Mouse (Mus musculus): Measurements from ENCODE around the gene Fbxl21.

Fbxl21 gene

DNA sequence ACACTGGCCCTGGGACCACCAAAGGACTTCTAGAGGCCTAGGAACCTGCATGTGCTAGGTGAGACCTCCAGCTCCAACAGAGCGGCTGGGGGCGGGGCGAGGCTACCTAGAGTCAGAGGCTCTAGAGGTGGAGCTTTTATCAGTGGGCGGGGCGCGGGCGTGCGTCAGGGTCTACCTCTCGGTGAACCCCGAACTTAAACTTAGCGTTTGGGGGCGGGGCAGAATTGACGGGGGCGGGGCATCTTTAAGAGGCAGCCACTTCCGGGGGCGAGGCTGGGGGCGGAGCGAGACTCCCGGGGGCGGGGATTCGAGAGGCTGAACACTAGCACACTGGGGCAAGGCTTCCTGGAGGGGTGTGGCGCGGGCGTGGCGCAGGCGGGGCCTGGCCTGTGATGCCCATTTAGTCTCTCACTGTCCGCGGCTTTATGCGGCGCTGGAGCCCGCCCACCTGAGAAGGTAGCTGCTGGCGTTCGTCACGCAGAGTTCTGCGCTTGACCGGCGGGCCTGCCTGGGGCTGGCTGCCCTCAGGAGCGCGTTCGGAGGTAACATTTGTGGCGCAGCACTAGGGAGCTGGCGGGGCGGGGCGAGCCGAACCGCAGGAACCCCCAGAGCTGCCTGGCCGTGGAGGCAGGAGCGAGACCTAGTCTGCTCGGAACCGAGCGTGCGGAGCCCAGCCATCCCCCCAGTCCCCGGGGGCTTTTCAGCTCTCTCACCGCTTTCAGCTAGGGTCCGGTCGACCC lies at the start of gene Fbxl21:
TSS of gene Fbxl21 (plus strand) at position 392 of the 740 bp plus-strand sequence.
- DNase-seq (ENCODE audit: low read depth, low spot score), result peak; percentile 84

DNA sequence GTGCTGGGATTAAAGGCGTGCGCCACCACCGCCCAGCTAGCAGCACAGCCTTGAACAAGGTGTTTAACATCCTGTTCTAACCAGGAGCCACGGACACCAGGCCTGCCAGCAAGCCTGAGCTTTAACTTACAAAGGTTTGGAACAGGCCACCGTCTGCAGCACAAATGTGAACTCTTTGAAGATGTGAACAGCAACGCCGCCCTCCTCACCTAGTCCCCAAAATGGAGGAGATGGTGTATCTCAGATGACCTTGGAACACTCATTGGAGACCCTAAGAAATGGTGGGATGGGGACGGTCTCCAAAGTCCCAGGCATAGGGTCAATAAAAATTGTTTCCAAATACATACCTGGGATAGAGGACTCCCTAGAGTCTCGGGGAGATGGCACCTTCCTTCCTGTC lies 49.6 kb upstream of the Fbxl21 start:
- no peak for DNase-seq (ENCODE audit: low read depth, low spot score)

DNA sequence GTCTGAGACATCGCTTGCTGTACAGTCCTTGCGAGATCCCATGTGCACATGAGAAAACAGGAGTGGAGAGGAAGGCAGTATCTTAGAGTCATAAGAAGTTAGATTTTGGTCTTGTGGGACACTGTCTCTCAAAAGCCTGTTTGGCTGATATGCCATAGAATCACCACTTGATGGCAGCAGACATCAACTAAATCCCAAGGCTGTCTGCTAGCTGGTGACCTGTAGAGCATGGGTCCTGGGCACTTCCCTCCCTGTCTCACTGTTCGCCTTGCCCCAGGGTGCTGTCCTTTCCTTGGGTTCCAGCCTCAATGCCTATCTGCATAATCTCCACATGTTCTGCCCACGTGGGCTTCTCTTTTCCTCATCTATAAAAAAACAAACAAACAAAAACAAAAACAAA lies 46.9 kb upstream of the Fbxl21 start:
- peak; percentile 80 for DNase-seq (ENCODE audit: low read depth, low spot score)

DNA sequence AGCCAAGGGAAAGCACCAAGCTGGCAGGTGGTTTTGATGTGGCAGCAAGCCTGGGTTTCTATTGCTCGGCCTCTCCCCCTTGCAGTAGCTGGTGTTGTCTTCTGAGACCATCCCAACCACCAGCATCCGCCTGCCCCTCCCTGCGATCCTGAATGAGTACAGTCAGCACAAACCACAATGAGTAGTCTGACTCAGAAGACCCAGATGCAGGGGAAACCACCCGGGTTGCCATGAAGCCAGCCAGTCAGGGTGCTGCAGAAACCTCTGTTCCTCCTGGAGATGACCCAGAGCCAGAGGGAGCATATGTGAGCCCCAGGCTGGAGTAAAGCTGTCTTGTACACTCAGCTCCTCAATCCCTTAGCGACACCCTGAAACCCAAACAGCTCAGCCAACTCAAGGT lies 45.5 kb upstream of the Fbxl21 start:
- peak; percentile 92 for DNase-seq (ENCODE audit: low read depth, low spot score)

DNA sequence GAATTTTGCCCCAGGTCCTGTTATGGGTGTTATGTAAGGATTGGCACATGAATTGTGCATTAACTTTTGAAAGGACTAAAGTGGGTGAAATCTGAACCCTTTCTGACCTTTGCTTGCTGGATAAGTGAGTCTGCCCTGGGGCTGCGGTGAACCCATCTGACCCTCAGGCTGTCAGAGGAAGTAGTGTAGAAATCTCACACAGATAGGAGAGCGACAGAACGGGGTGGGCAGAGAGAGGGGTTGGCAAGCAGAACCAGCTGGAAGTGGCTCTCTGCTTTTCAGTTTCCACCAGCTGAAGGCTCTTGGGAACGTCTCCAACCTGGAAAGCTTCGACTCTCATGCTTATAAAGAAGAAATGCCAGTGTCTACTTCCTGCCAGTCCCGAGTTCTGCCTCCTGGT lies 45.0 kb upstream of the Fbxl21 start:
- DNase-seq (ENCODE audit: low read depth, low spot score), result no peak

DNA sequence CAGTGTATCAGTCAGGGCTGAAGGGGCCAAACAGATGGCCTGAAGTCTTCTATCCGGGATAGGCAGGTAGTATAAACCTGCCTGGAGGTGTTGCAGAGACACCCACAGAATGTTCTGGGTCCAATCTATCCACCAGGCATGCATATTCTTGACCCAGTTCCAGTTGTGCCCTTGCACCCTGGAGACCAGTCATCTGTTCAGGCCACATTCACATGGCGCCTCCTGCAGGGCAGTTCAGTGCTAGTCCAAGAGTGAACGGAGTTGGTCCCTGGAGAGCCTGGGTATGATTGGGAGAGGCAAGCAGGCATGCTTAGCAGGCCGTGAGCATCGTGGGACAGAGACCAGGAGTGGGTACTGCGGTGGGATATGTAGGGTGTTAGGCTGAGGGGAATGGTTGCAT lies 44.2 kb upstream of the Fbxl21 start:
- no peak for DNase-seq (ENCODE audit: low read depth, low spot score)

DNA sequence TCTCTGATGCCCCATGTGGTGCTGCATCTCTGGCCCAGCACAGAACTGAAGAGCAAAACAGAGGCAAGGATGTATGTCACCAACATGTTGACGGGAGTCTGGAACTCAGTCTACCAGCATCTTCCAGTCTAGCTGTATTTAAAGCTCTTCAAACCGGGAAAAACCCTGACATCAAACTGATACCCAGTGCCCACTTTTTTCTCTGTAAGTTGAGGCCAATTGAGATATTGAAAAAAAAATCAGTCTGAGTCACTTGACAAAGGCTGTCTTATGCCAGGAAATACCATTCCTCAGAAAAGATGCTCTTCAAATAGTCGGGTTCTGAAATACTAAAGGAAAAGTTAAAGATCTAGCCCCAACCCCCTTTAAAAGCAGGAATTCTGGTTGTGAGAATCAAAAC lies 40.1 kb upstream of the Fbxl21 start, which contains the start of gene Il9:
TSS of gene Il9 (minus strand) at position 101 of the 400 bp plus-strand sequence.
- no peak for DNase-seq (ENCODE audit: low read depth, low spot score)

DNA sequence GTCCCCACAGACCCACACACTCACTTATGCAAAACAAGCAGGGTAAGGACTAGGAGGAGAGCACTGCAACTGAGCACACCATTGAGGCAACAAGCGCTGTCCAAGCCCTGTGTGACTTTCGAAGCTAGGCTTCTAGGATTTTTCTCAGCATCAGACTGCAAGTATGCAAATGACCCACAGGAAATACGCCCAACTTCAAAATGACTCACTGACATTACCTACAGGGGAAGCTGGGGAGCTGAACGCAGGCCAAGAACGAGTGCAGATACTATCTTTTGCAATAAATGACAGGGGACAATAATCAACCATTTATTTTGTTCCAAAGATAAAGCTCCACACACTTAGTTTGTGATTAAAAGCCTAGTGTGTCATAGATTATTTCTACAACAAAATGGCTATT lies 34.3 kb upstream of the Fbxl21 start:
- DNase-seq (ENCODE audit: low read depth, low spot score), result peak; percentile 46

DNA sequence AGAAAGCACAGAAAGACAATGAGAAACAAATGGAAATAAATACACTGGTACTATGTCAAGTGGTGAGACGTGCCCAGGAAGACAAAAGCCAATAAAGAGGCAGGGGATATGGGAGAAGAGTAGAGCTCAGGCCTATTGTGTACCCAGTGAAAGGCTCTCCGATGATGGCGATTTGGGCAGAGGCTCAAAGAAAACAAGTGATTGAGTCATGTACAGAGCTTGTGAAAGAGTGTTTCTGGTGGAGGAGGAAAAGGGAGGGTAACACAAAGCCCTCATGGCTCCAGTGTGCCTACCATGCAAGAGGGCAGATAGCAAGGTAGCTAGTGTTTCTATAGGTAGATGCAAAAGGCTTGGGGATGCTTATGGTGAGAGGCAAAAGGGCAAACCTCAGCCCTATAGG lies 27.8 kb upstream of the Fbxl21 start:
- DNase-seq (ENCODE audit: low read depth, low spot score), result peak; percentile 53

DNA sequence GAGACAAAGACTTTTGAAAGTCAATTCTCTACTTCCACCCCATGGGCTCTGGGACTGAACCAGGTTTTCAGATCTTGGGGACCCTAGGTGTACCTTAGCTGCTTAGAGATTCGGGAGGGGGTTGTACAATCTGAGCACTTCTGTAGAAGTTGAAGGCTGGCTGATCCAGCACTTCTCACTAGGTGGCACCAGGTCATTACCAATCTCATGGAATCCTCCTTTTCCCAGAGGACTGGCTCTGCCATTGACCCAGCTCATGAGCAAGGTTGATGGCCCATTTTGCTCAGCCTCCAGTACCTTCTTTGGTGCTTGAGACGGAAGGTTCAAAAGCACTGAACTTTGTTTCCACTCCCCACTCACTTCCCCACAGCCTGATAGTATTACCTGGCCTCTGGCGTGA lies 22.1 kb upstream of the Fbxl21 start:
- DNase-seq (ENCODE audit: low read depth, low spot score), result peak; percentile 41

DNA sequence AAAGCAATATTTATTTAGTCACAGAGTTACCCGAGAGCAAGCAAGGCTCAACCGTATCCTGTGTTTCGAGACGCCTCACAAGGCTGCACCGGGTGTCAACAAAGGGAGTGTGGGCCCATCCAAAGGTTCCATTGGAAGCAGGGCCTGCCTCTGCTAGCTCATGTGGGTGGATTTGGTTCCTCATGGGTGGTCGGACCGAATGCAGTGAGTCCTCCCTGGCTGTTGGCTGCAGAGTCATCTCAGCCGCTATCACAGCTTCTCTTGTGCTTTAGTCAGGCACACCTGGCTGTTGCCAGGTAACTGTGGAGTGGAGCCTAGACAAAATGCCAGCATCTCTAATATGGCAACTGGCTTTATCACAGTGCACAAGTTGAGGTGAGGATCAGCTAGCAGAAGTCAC lies 21.6 kb upstream of the Fbxl21 start:
- DNase-seq (ENCODE audit: low read depth, low spot score), result no peak

DNA sequence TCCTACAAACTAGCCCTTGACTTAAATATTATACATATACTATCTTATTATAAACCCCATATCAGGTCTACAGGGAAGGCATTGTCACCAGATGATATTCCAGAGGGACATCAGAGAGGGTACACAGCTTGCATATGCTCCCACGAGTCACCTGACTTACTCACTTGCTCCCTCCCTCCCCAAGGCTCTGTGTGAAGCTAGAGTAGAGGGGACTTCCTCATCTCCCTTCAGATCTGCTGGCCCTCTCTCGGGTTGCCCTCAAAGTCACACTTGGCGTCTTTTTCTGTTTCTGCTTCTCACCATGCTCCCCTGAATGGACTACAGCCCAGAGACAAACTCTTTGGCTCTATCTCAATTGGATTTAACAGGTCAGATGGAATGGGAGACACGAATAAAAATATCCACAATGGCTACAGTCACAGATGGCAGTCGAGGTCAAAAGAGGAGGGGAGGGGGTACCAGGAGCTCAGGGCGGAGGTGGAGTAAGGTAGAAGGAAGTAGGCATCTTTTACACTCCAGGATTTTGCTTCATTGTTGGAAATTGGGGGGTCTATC lies 20.3 kb upstream of the Fbxl21 start:
- DNase-seq (ENCODE audit: low read depth, low spot score), result no peak

DNA sequence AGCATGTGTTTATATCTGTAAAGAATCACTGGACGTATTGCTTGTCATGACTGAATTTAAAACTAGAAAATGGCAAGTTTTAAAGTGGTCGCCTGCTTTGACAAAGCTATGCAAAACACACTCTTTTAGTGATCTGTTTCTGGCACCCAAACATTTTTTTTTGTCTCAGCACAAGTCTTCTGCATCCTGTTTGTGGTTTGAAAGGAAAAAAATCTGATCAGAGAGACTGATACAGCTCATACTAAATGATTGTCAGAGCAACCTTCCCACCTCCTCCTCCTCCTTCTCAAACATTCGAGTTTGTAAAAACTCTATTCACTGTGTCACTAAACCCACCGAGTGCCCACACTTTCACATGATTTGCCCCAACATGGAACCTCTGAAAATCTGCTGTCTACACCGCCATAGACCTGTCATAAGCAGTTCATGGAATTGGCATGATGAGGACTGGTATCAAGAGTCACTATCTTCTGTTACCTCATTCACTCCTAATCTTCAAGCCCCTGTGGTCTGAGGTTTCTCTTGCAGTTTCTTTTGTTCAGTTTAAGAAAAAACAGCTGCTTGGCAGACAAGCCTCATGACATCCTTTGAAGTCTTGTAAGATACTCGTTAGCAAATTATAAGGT lies 15.3 kb upstream of the Fbxl21 start:
- no peak for DNase-seq (ENCODE audit: low read depth, low spot score)

DNA sequence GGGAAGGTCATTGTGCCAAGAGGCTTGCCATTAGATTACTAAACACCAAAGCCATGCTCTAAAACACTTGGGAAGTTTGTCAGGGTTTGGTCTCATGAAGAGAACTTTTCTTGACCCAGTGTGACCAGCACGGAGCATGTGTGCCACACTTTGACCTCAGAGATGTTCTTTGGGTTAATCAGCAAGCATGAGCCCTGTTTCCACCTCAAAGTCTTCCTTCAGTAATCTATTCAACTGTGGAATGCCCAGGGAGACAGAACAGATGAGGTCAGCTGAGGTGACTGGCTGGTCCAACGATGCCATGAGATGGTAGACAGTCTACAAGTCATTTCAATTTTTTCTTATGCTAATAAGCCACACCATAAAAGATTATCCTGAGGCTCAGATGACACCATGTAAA lies 12.5 kb upstream of the Fbxl21 start:
- no peak for DNase-seq (ENCODE audit: low read depth, low spot score)

DNA sequence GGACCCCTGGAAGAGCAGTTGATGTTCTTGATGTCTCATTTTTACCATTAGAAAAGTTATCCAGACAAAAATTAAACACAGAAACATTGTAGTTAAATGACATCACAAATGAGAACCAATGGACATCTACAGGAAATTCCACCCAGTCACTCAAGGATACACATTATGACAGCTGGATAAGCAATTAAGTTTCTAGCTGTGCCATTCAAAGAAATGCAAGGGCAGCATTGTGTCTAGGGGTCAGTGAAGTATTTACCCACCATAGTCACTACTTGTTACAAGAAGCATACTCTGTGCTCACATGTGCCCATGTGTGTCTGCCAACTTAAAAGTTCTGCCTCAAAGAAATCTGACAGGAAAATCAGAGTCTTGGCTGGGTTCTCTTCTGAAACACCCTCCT lies 8.7 kb upstream of the Fbxl21 start:
- no peak for DNase-seq (ENCODE audit: low read depth, low spot score)

DNA sequence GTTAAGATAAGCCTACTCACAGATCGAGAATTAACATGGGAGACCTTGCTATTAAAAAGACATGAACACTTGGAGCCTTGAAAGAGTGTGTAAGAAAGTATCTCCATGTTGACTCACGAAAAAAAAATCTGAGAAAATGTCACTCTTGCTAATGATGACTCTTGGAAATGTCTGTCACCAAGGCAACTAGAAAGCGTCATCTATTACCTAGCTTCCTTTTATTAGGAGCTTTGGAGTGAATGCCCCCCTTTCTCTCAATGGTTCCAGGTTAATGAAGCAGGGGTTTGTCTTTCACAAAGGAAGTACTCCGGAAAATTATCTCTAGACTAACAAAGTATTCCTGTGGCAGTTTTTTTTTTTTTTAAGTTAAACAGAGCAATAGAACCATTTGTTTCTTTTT lies 6.0 kb upstream of the Fbxl21 start:
- no peak for DNase-seq (ENCODE audit: low read depth, low spot score)

DNA sequence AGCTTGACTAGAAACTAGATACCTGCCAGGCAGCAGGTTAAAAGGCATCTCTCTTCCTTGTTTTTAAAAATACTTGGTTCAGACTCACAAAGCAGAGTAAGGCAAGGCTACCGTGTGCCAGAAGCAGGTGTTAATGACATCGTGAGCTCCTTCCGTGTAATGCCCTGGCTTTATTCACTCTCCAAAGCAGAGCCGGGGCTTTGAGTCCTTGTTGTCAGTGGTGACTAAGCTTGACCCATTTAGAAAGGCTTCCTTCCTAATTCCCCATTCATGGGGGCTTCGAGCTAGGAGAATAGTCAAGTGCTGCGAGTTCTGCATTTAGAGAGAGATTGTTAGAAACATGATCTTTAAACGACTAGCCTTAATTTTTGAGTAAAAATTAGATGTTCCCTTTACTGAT lies 5.5 kb upstream of the Fbxl21 start:
- DNase-seq (ENCODE audit: low read depth, low spot score), result no peak

DNA sequence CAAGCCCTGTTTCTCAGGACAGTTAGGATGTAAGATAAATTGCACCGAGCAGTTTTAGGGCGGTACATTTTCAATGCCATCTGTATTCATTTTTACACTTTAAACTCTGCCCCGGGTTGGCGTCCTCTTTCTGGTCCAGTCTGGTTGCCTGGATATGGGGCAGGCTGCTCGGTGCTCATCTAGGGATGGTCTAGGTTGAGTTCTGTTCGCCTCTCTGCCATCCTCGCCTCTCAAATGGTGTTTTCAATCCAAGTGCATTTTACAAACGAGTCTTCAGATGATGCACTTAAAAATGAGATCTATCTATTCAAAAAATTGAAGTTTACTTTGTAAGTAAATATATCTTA lies 522 bp downstream of the Fbxl21 start:
- peak; percentile 14 for DNase-seq (ENCODE audit: low read depth, low spot score)

DNA sequence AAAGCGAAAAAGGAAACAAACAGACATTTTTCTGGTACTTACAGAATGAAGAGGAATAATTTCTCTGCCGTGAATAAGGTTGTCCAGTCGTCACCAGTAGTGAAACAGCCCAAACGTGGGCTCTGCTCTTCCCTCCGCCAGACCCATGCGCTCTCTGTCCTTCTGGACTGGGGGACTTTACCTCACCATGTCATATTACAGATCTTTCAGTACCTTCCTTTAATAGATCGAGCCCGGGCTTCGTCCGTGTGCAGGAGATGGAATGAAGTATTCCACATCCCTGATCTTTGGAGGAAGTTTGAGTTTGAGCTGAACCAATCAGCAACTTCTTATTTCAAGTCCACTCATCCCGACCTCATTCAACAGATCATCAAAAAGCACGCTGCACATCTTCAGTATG lies 4.6 kb downstream of the Fbxl21 start:
- no peak for DNase-seq (ENCODE audit: low read depth, low spot score)

DNA sequence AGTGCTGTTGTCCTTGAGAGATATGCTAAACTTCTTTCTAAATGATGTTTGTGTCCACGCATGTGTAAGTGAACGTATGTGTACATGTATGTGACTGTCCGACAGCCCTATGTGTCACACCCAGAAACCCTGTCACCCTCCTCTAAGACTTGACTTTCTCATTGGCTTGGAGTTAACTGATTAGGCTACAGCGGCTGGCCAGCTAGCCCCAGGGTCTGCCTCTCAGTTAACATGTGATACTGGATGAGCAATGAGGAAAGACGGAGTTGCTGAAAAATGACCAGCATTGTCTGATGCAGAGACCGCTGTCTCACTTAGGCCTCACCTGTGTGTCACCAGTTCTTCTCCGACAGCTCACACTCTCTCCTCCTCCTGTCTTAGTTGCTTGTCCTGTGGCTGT lies 5.6 kb downstream of the Fbxl21 start:
- DNase-seq (ENCODE audit: low read depth, low spot score), result no peak

DNA sequence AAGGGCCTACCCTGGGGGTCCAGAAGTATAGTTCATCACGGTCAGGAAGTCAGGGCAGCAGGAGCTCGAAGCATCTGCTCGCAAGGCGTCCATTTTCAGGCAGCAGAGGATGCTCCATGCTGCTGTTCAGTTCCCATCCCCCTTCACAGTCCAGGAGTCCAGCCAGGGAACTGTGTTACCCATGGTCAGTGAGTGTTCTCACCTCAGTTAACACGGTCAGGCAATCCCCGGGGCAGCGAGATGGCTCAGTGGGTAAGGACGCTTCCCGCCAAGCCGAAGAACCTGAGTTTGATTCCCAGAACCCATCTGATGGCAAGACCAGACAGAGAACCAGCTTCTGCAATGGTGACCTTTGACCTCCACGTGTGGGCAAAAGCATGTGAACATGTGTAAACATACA lies 6.0 kb downstream of the Fbxl21 start:
- DNase-seq (ENCODE audit: low read depth, low spot score), result no peak

DNA sequence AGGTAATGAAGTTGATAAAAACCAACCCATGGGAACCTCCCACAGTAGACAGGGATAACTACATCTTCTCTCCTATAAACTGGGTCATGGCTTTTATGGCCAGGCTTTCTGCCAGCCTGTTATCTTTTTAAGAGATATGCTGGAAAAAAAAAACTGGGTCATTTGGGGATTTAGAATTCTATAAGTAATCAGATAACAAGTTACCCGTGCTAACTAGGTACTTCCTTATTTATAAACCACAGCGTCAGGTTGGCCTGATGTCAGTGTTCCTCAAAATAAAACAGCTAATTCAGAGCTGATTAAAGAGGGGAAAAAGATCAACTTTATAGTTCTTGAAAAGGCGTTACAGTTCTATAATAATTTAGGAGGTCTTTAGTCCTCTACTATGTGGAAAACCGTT lies 6.8 kb downstream of the Fbxl21 start:
- no peak for DNase-seq (ENCODE audit: low read depth, low spot score)

DNA sequence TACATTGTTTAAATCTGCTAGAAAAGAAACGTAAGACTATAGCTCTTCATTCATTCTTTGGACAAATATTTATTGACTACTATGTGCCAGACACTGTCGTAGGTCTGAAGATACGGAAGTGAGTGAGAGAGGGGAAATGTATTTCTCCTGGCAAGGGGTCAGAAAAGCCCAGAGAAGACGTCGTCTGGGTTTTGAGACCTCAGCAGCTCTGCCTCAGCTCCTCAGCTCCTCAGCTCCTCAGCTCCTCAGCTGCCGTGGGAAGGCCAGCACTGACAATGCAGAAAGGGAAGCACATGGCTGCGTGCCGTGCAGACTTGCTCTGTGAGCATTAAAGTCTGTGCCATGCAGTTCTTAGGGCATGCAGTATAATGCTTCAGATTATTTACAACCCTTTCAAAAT lies 7.4 kb downstream of the Fbxl21 start:
- DNase-seq (ENCODE audit: low read depth, low spot score), result no peak

Measured in 3T3-L1 (cell line).